ENCODE assay signal across 12 mouse cellular contexts in genomic region chr13:37297886-37298285, GRCm38 (mm10).
"Had no signal": no experiment of that assay in that cellular context is flagged by ENCODE, and none has a peak within 500 bp of the region (broad histone marks: within the 10 kb centered on the region; RNA-seq: fewer than 3 reads in every experiment).

No protein-coding gene starts in this region.

- DNase-seq: kidney, postnatal 36 days; layer of hippocampus, adult 9-11 months; layer of hippocampus, postnatal 36 days; lung, adult 2 months; lung, postnatal 36 days; right cerebral cortex, postnatal 14 days; thymus, postnatal 36 days had no signal

- H3K4me2 ChIP-seq: liver, embryonic 11.5 days; liver, embryonic 15.5 days; midbrain, embryonic 15.5 days had no signal

- H3K27ac ChIP-seq: kidney, postnatal 0 days; liver, embryonic 15.5 days; midbrain, embryonic 15.5 days had no signal

- H3K4me3 ChIP-seq: liver, embryonic 15.5 days; midbrain, embryonic 15.5 days had no signal

- H3K9ac ChIP-seq: liver, embryonic 15.5 days; midbrain, embryonic 15.5 days had no signal

- H3K27me3 ChIP-seq: liver, embryonic 15.5 days; midbrain, embryonic 15.5 days had no signal

- H3K9me3 ChIP-seq: liver, embryonic 15.5 days; midbrain, embryonic 15.5 days had no signal

- ATAC-seq: lung, postnatal 0 days; midbrain, embryonic 15.5 days had no signal

- H3K36me3 ChIP-seq: liver, embryonic 15.5 days; midbrain, embryonic 15.5 days had no signal

- H3K4me1 ChIP-seq: liver, embryonic 15.5 days; midbrain, embryonic 15.5 days had no signal
